Mouse (Mus musculus) kidney, postnatal 36 days (tissue): ENCODE measurements around the gene Lin52.

Source experiments
- DNase-seq, 2 experiments: peaks; one replicate each; pipeline ENCODE4 v3.0.0; 2021 to 2022; ENCODE audit warnings: mixed read lengths in 2 of 2

The Lin52 gene

GRCm38 (mm10) chr12:84541391-84541958 lies 90.3 kb downstream of the Lin52 start:
- DNase-seq: no peak

DNA sequence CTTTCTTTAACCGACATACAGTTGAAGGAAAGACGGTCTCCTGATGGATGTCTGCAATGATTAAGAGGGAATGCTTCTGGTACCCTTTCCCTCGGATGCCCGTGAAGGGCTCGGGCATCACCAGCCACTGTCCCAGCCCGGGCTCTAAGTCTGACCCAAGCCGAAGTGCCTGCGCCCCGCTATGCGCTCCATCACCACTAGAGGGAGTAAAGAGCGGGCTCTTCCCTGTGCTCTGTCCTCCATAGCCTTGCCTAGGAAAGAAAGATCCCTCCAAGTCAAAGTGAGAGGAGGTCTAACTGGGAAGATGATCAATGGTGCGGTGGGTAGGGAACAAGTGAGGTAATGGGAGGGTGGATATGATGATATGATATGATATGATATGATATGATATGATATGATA lies 94.8 kb downstream of the Lin52 start:
- DNase-seq: peak; percentile 35 to 79

DNA sequence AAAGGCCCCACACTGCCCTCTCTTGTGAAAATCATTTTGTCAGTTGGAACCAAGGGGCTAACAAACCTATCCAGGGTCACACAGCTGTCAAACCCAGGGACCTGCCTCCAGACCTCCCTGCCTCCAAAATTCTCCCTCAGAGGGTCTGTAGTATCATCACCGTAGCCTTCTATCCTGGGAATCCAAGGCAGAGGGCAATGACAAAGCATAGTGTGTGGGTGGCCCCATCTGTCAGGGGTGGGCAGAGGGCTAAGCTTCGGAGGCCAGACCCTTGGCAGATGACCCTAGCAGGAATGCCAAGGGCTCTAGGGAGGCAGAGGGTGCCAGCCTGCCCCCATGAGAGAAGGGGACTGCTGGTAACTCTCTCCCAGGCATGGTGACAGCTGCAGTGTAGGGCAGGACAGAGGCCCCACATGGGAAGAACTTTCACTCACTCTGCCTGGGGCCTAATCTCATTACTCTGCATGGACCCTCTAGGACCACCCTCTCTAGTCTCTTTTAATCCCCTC lies 95.4 kb downstream of the Lin52 start:
- no peak for DNase-seq

- DNase-seq: no peak
Measured at GRCm38 (mm10) chr12:84548251-84548650, 97.0 kb downstream of the Lin52 start.

DNA sequence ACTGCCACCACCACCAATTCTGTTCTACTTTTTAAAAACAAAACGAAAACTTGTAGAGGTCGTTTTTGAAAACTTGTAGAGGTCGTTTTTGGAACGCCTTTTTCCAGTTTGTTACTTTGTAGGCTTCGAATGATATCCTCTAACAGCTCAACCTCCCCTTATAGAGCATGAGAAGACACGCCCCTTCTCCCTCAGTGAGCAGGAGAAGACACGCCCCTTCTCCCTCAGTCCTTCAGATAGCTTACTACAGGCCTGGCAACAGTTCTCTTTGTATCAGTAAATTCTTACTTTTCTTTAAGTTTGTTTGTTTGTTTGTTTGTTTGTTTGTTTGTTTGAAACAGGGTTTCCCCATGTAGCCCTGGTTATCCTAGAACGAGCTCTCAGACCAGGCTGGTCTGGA lies 104.0 kb downstream of the Lin52 start:
- no peak for DNase-seq

DNA sequence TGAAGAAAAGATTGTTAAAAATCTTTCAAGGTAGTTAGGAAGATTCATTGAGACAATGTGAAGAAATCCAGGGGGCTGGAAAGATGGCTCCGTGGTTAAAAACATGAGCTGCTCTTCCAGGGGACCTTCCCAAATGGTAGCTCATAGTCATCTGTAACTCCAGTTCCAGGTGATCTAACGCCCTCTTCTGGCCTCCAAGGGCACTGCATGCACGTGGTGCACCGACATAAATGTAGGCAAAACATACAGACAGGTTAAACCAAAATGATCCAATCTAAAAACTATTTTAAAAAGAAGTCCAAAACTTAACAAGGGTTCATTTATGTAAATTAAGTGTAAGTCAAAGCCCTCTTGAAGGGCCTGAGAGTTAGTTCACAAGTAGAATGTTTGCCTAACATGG lies 111.3 kb downstream of the Lin52 start:
- DNase-seq: peak in 1 of 2 experiments; percentile 12

DNA sequence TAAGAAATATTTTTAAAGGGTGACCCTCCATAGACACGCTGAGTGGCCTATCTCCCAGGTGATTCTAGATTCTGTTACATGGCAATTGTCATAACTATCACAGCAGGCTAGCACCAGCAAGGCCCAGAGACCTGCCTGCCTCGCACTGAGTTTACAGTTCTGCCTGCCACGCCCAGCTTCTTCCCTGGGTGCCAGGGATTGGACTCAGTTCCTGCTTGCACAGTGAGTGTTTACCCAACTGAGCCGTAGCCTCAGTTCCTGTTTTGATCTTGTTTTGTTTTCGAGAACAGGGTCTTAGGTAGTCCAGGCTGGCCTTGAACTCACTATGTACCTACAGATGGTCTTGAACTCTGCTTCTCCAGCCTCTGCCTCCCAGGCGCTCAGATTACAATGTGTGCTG lies 116.4 kb downstream of the Lin52 start:
- DNase-seq: no peak

DNA sequence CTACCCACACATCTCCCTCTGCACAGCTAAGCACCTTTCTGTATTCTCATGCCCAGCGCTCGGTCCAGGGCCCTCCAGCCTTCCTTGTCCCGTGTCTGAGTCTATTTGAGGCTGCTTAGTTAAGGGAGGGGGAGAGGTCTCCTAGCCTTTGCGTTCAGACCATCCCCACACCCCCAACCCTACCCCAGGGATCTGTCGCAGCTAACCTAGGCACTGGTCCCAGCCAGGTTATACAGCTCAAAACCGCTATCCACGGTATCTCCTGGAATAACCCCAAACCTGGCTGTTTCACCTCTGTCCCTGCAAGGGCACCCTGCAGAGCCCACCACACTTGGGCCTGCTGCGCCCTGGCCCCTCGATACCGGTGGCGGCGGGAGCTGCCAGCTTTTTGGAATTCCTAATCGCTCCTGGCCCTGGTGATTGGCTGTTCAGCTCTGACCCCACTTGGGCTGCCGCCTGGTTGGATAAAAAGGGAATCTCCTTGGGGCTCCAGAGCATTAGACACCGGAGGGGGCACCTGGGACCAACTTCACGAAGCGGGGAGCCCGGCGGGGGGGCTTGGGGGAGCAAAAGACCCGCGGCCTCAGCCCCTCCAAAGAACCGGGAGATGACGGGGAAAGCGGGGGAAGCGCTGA lies 118.2 kb downstream of the Lin52 start, which contains the start of gene Vsx2:
Gene Vsx2, plus strand, starts transcription at position 427 of the 635 bp plus-strand sequence.
- no peak for DNase-seq

DNA sequence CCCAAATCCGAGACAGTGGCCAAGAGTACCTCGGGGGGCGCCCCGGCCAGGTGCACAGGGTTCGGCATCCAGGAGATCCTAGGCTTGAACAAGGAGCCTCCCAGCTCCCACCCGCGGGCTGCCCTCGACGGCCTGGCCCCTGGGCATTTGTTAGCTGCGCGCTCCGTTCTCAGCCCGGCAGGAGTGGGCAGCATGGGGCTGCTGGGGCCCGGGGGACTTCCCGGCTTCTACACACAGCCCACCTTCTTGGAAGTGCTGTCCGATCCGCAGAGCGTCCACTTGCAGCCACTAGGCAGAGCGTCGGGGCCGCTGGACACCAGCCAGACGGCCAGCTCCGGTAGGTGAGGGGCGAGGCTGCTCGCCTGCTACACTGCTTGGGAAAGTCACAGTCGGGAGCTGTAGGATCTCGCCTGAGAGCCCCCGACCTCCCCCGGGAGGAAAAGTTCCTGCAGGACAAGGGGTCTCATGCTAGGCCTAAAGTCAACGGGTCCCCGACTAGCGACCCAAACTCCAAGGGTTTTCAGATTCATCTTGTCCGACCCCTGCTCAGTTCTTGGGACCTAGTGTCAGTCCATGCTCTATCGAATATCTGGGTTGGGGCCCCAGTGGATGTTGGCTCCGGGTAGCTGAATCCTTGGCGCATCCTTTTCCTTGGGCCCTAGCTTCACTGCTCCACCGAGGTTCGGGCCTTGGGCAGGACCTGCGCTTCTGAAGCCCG lies 118.9 kb downstream of the Lin52 start:
- peak in 1 of 2 experiments; percentile 7 for DNase-seq

DNA sequence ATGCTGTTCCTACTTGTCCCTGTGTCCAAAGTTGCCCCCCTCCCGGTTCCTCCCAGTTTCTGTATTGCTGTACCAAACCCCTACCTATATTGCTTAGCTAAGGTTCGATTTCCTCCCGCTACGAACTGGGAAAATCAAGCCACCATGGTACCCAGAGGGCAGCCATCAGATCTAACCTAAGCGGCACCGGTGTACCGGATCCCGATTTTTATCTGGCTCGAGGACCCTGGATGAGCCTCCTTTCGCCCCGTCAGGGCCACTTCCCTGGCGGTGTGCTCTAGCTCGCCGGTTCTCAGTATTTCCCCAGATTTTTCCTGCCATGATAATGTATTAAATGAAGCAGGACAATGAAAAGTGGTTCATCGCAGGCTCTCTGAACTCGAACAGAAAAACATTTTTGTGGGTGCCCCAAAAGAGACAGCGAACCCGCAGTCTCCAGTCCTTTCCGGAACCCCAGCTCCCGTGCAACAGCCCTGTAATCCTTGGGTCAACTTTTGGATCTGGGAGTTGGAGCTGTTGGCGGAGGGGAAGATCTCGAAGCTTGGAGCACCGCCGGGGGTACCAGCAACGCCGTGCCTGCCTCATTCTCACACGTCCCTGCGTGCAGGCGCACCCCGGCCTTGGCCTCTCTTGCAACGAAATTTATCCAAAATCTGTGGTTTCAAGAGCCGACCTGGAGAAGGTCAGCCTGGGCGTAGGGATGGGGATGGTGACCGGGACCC lies 119.6 kb downstream of the Lin52 start:
- DNase-seq: peak in 1 of 2 experiments; percentile 14

GRCm38 (mm10) chr12:84571466-84572340 lies 120.5 kb downstream of the Lin52 start:
- DNase-seq: peak in 1 of 2 experiments; percentile 23

GRCm38 (mm10) chr12:84572341-84572720 lies 121.1 kb downstream of the Lin52 start:
- DNase-seq: no peak

GRCm38 (mm10) chr12:84573094-84573493 lies 121.9 kb downstream of the Lin52 start:
- no peak for DNase-seq

- peak in 1 of 2 experiments; percentile 10 for DNase-seq
Measured at GRCm38 (mm10) chr12:84577768-84578439, 126.7 kb downstream of the Lin52 start.

DNA sequence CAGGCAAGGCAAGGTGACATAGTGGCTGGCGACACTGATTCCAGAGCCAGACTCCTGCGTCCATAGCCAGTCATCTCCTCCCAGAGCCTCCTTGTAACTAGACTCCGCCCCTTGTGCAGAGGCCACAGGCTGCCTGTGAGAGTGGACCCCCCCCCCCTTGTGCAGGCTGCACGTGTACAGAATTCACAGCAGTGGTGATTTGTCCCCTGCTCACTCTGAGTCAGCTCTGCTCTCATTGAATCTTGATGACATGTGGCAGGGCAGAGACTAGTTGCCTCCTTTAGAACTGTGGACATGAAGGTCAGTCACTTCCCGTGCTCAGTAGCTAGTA lies 127.2 kb downstream of the Lin52 start:
- DNase-seq: peak; percentile 8 to 9

- no peak for DNase-seq
Measured at GRCm38 (mm10) chr12:84581285-84581684, 130.1 kb downstream of the Lin52 start.

- DNase-seq: peak; percentile 92 to 98
Measured at GRCm38 (mm10) chr12:84589825-84590761, 138.9 kb downstream of the Lin52 start.
